In genomic region chr17:56475584-56476401, GRCm38 (mm10) we compare ENCODE assay signal across 10 mouse cellular contexts. TPM values are rescaled to one million over a fixed set of nuclear protein-coding genes. Genes with fewer than 3 reads are reported as not detected.
DNase-seq lines count a peak whose midpoint lies in the region; ATAC-seq and TF ChIP-seq lines count a peak whose summit lies in the region.
"Had no signal": no experiment of that assay in that cellular context is flagged by ENCODE, and none has a peak within 500 bp of the region (broad histone marks: within the 10 kb centered on the region; RNA-seq: fewer than 3 reads in every experiment).

No protein-coding gene starts in this region.

- no peaks in the 10 kb centered on the region for H3K9me3 ChIP-seq in hindbrain, postnatal 0 days (ENCODE audit: low read length)
- H3K9me3 ChIP-seq in liver, postnatal 0 days (ENCODE audit: low read length) = no peaks in the 10 kb centered on the region

- no peak overlapping the region for H3K27ac ChIP-seq in embryonic fibroblast, embryonic 13.5 days (ENCODE audit: insufficient read depth, low read length)
- peak overlapping the region; percentile 98 for H3K27ac ChIP-seq in hindbrain, postnatal 0 days
- H3K27ac ChIP-seq in liver, postnatal 0 days (ENCODE audit: low read depth) = no peak overlapping the region

- peak; percentile 57 for TF ChIP-seq POLR2A in embryonic fibroblast, embryonic 13.5 days (IDR thresholded peaks at IDR 0.05; ENCODE audit: low read depth, low read length)

- peak overlapping the region; percentile 62 for H3K4me3 ChIP-seq in embryonic fibroblast, embryonic 13.5 days (ENCODE audit: insufficient read depth, low read length)
- peak overlapping the region; percentile 95 for H3K4me3 ChIP-seq in hindbrain, postnatal 0 days (ENCODE audit: low read length)
- peak overlapping the region; percentile 55 for H3K4me3 ChIP-seq in liver, postnatal 0 days (ENCODE audit: low read depth, low read length)

- TF ChIP-seq EP300 in liver, postnatal 0 days (IDR thresholded peaks at IDR 0.05; ENCODE audit: low read depth) = no peak

- 0 out of 2 replicates have a peak, but pooled peaks cover 2% of the 10 kb centered on the region for H3K4me1 ChIP-seq in embryonic fibroblast, embryonic 13.5 days (ENCODE audit: control insufficient read depth, insufficient read depth, low read length)
- peaks cover 12% of the 10 kb centered on the region for H3K4me1 ChIP-seq in hindbrain, postnatal 0 days (ENCODE audit: insufficient read depth, low read length)
- peaks cover 31% of the 10 kb centered on the region for H3K4me1 ChIP-seq in liver, postnatal 0 days (ENCODE audit: insufficient read depth)

- no peak for TF ChIP-seq CTCF in embryonic fibroblast, embryonic 13.5 days (IDR thresholded peaks at IDR 0.05; ENCODE audit: borderline replicate concordance, insufficient read depth, low read length)
- no peak for TF ChIP-seq CTCF in hindbrain, postnatal 0 days (IDR thresholded peaks at IDR 0.05; ENCODE audit: low read depth)
- TF ChIP-seq CTCF in liver, postnatal 0 days (IDR thresholded peaks at IDR 0.05; ENCODE audit: low read depth) = no peak

- DNase-seq in kidney, postnatal 10 days = peak; percentile 64
- DNase-seq in kidney, adult 8-10 months = no peak
- DNase-seq in adrenal gland, postnatal 10 days = peak; percentile 64
- peak; percentile 68 for DNase-seq in hindbrain, postnatal 0 days (ENCODE audit: low spot score)
- no peak for DNase-seq in liver, postnatal 0 days
- DNase-seq in right cerebral cortex, postnatal 25 days = peak; percentile 67
- no peak for DNase-seq in urinary bladder, postnatal 25 days (ENCODE audit: low spot score)

- peak; percentile 27 for ATAC-seq in hindbrain, postnatal 0 days
- ATAC-seq in liver, postnatal 0 days = peak; percentile 5; the same call in 1 of the 2 replicates

- peak overlapping the region; percentile 99 for H3K9ac ChIP-seq in hindbrain, postnatal 0 days (replicated peaks; ENCODE audit: low read length)
- peak overlapping the region; percentile 50 for H3K9ac ChIP-seq in liver, postnatal 0 days (replicated peaks)

- H3K27me3 ChIP-seq in hindbrain, postnatal 0 days (ENCODE audit: insufficient read depth, low read length) = no peaks in the 10 kb centered on the region
- H3K27me3 ChIP-seq in liver, postnatal 0 days (ENCODE audit: insufficient read depth, low read length) = peaks cover 69% of the 10 kb centered on the region

- H3K4me2 ChIP-seq in hindbrain, postnatal 0 days (ENCODE audit: low read depth, low read length) = peak overlapping the region; percentile 98
- H3K4me2 ChIP-seq in liver, postnatal 0 days (ENCODE audit: low read depth, low read length) = peak overlapping the region; percentile 81

- no peaks in the 10 kb centered on the region for H3K36me3 ChIP-seq in hindbrain, postnatal 0 days (ENCODE audit: insufficient read depth, low read length)
- H3K36me3 ChIP-seq in liver, postnatal 0 days (replicated peaks; ENCODE audit: insufficient read depth, low read length) = no peaks in the 10 kb centered on the region

- WGBS in hindbrain, postnatal 0 days = 1% methylated on average over 61 of the region's 66 CpGs
- WGBS in liver, postnatal 0 days (ENCODE audit: insufficient replicate concordance) = under 1% methylated on average over 55 of the region's 66 CpGs

RNA-seq across cellular contexts. Expression of gene Ptprs, which starts 0.5 kb away (rescaled TPM):
- 100 to 1,000 TPM in 1 of 2 experiments, 10 to 100 TPM in 1; 77.1 to 106 TPM for total RNA-seq in adrenal gland, postnatal 10 days (2021)
- 177 and 208 TPM in 2 replicates for polyA plus RNA-seq in embryonic fibroblast, embryonic 13.5 days (2011; ENCODE audit: insufficient read length, low read depth, missing spikeins)
- 869 and 913 TPM in 2 replicates for total RNA-seq in hindbrain, postnatal 0 days (2014; rRNA removed)
- 196 and 198 TPM in 2 replicates for polyA plus RNA-seq in hindbrain, postnatal 0 days (2015; fragmentation: Nextera tagmentation; extraction: Ambion mirVana)
- 3.4 TPM in 2 replicates for polyA plus RNA-seq in liver, postnatal 0 days (2015; fragmentation: Nextera tagmentation; extraction: Ambion mirVana)

RNA-seq across cellular contexts. Expression of gene Znrf4, which starts 36.4 kb away (rescaled TPM):
- not detected for total RNA-seq in adrenal gland, postnatal 10 days (2021)
- not detected in 2 replicates for polyA plus RNA-seq in embryonic fibroblast, embryonic 13.5 days (2011; ENCODE audit: insufficient read length, low read depth, missing spikeins)
- total RNA-seq in hindbrain, postnatal 0 days (2014; rRNA removed) = not detected in 2 replicates
- not detected in 2 replicates for polyA plus RNA-seq in hindbrain, postnatal 0 days (2015; fragmentation: Nextera tagmentation; extraction: Ambion mirVana)
- polyA plus RNA-seq in liver, postnatal 0 days (2015; fragmentation: Nextera tagmentation; extraction: Ambion mirVana) = not detected in 2 replicates
- total RNA-seq: adrenal gland, adult 18-20 months; left cerebral cortex, postnatal 10 days had no signal

Comparison
In these comparisons a context has a peak if more than half of its experiments do, and no peak if none do; other contexts are left out.
1. DNase-seq: peak in kidney, postnatal 10 days (single experiment), adrenal gland, postnatal 10 days (single experiment), hindbrain, postnatal 0 days (single experiment) and right cerebral cortex, postnatal 25 days (single experiment); none in kidney, adult 8-10 months (0 of 2), liver, postnatal 0 days (single experiment) and urinary bladder, postnatal 25 days (single experiment).
2. RNA of gene Ptprs, which starts 0.5 kb away (polyA plus RNA-seq): 177 to 208 TPM in embryonic fibroblast, embryonic 13.5 days and 196 to 198 TPM in hindbrain, postnatal 0 days; 3.4 TPM in liver, postnatal 0 days; every median in the first group is over 10 times any median in the second.
3. Peak in every context shown above with its lines, with median percentiles within 50 percentile points of each other: H3K4me3 ChIP-seq.